Mouse (Mus musculus) cerebellum, postnatal 36 days (tissue): ENCODE results near the gene Fam102a.
A peak's percentile ranks its signal among the peaks of the same experiment; 100 is the strongest.

Source experiments
- DNase-seq, 2 experiments: peaks; one replicate each; pipeline ENCODE4 v3.0.0; 2021 to 2022; ENCODE audit warnings: mixed read lengths in 2 of 2

Gene Fam102a

GRCm38 (mm10) chr2:32547380-32547779 lies 12.2 kb downstream of the Fam102a start:
- DNase-seq: no peak

DNA sequence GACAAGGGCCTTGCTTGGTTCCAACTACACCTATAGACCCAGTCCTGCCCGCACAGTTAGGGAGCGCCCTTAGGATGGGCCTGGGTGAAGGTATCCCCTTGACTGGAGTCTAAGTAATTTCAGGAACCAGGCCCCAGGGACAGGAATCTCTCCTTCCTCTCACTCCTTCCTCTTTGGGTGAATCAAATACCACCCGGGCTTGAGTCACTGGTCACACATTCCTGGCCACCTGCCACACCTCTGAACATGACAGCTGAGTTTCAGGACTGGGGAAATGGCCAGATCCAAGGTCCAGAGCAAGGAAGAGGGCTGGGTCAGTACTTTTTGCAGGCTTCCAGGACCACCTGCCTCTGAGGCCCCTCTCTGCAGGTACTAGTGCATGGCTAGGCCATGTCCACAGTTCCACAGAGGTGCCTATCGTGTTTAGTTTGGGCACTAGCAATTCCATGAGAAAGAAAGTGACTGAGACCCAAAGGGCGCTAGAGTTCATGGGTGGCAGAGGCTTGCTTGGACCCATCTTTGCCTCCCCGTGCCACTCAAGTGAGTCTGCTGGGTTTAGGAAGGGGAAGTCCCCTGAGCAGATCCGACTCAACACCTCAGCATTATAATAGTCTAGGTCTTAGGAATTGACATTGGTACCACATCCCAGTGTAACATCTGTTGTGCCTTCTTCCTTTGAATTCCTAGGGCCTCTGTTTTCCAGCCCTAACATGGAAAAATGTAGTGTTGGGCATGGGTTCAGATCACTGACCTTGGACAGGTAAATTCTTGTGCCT lies 13.0 kb downstream of the Fam102a start:
- DNase-seq: no peak

GRCm38 (mm10) chr2:32549171-32549570 lies 14.0 kb downstream of the Fam102a start:
- DNase-seq: no peak

GRCm38 (mm10) chr2:32549764-32550163 lies 14.6 kb downstream of the Fam102a start:
- no peak for DNase-seq

GRCm38 (mm10) chr2:32551236-32551635 lies 16.1 kb downstream of the Fam102a start:
- DNase-seq: no peak

GRCm38 (mm10) chr2:32553592-32554148 lies 18.5 kb downstream of the Fam102a start:
- DNase-seq: no peak

GRCm38 (mm10) chr2:32555484-32555883 lies 20.4 kb downstream of the Fam102a start:
- no peak for DNase-seq

DNA sequence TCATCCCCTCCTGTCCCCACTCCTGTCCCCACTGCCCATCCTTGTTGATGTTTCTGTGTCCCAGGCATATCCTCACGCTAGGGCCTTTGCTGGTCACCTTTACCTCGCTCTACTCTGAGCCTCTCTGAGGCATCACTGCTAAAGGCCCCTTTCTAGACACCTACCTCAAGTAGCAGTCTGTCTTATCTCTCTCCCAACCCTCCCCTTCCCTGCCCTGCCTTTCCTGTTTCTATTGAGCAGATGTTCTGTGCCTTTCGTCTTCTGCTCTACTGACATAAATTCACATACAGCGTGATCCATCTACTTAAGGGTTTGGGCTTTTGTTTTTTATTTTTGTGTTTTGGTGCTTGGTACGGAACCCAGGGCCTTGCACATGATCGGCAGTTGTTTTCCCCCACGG lies 20.9 kb downstream of the Fam102a start:
- no peak for DNase-seq

DNA sequence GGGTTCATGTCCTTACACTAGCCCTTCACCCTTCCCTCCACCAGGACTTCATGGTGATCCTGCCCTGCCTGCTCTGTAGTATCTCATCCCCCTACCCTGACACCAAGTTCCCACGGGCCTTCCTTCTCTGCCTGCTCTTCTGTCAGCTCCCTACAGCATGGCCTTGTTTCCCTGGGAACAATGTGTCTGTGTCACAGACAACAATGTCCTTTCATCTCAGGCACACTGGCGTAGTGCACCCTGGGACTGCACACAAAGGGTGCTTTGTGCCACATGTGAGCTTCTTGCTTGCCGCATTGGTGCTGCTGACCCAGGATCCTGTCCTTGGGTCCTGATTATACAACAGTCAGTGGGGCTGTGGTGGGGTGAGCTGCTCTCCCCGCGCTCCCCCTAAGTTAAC lies 24.4 kb downstream of the Fam102a start:
- no peak for DNase-seq

DNA sequence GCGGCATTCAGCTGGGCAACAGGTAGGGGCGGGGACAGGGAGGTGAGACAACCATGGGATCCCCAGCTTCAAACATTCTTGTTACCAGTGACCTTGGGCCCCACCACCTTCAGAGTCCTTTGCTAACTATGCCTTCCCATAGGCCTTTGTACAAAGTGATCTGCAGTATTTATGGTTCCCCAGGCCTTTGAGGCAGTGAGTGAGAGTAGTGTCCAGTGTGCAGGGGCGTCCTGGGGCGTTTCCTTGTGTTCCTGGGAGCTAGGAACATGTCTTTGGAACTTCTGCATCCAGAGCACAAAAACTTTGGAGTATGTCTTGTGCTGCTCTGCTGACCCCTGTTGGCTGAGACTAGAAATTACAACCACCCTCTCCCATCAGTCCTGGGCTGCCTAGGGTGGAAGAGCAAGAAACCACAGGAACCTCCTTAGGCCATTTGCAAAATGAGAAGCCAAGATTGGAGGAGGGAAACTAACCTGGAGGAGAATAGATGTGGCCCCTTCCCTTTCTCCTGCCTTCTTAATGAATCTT lies 31.5 kb downstream of the Fam102a start:
- DNase-seq: peak; percentile 63 to 75

- DNase-seq: peak; percentile 45 to 66
Measured at GRCm38 (mm10) chr2:32568149-32568548, 33.0 kb downstream of the Fam102a start.

- DNase-seq: no peak
Measured at GRCm38 (mm10) chr2:32568941-32569340, 33.8 kb downstream of the Fam102a start.

GRCm38 (mm10) chr2:32570698-32571494 lies 35.8 kb downstream of the Fam102a start, which contains the start of gene Dpm2:
Gene Dpm2 (plus strand): TSS chr2:32570858.
- peak; percentile 87 to 89 for DNase-seq

- no peak for DNase-seq
Measured at GRCm38 (mm10) chr2:32572196-32572595, 37.1 kb downstream of the Fam102a start.

GRCm38 (mm10) chr2:32574497-32574896 lies 39.4 kb downstream of the Fam102a start, which contains the start of gene Pip5kl1:
Gene Pip5kl1 (plus strand): TSS chr2:32574797.
- DNase-seq: no peak

GRCm38 (mm10) chr2:32574901-32575585 lies 39.9 kb downstream of the Fam102a start:
- DNase-seq: peak; percentile 77 to 82

DNA sequence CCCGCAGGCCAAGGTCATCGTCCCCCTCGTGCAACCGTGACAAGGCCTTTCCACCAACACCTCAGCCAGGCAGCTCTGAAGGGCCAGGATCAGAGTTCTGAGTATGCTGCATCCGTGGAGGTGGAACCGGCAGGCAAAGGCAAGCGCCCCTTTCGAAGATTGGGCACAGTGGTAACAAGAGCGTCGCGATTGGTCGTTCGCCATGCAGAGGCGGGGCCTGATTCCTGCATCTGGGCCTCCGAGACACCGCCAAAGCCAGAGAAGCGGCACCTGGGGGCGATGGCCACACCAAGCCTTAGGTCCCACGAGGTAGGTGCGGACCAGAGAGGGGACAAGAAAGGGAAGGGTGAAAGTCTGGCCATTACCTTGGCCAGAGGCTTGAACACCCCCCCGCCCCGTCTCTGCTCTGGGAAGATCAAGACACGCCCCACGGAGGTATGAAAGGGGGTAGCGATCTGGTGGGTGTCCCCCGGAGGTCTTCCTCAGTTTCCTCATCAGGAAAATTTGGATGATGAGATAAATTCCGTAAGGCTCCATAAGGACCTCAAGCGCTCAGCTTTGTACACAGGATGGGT lies 40.5 kb downstream of the Fam102a start, which contains the start of gene 9430097D07Rik:
Gene 9430097D07Rik, minus strand, starts transcription at position 99 of the 575 bp plus-strand sequence.
- peak; percentile 78 to 79 for DNase-seq

GRCm38 (mm10) chr2:32576532-32576931 lies 41.4 kb downstream of the Fam102a start:
- DNase-seq: no peak

GRCm38 (mm10) chr2:32578146-32579046 lies 43.3 kb downstream of the Fam102a start:
- peak in 1 of 2 experiments; percentile 57 for DNase-seq

GRCm38 (mm10) chr2:32581450-32582095 lies 46.4 kb downstream of the Fam102a start:
- DNase-seq: peak; percentile 76 to 79
